Mouse (Mus musculus): ENCODE data around the gene Nipal3. TPM values are rescaled to one million over a fixed set of nuclear protein-coding genes. Genes with fewer than 3 reads are reported as not detected.

Nipal3 gene
- polyA plus RNA-seq, 1 experiment from 2014 or later = 4.3 TPM

- no peak for ATAC-seq (ENCODE audit: low FRiP score, low TSS enrichment)
- peaks cover 10% of the 10 kb centered on the region for H3K4me1 ChIP-seq (ENCODE audit: insufficient read depth, low read length)
- no peaks in the 10 kb centered on the region for H3K36me3 ChIP-seq (ENCODE audit: insufficient read depth, low read length)
- H3K27me3 ChIP-seq (ENCODE audit: insufficient read depth, low read length) = no peaks in the 10 kb centered on the region
- H3K4me2 ChIP-seq (replicated peaks; ENCODE audit: low read depth, low read length) = no peak overlapping the region
- no peak overlapping the region for H3K9ac ChIP-seq (replicated peaks; ENCODE audit: low read length)
- no peak overlapping the region for H3K4me3 ChIP-seq (ENCODE audit: low read length)
- no peaks in the 10 kb centered on the region for H3K9me3 ChIP-seq (ENCODE audit: low read length)
- H3K27ac ChIP-seq (ENCODE audit: low read length) = no peak overlapping the region
- WGBS = 86% methylated on average over 4 of the region's 4 CpGs
Measured at GRCm38 (mm10) chr4:135429383-135429782, 65.5 kb downstream of the Nipal3 start.

GRCm38 (mm10) chr4:135426587-135426986 is 68.3 kb downstream of the Nipal3 start:
- 93% methylated on average over 7 of the region's 7 CpGs for WGBS
- 0 out of 2 replicates have a peak, but pooled peaks cover 5% of the 10 kb centered on the region for H3K36me3 ChIP-seq (ENCODE audit: insufficient read depth, low read length)
- no peaks in the 10 kb centered on the region for H3K9me3 ChIP-seq (ENCODE audit: low read length)

GRCm38 (mm10) chr4:135425625-135426024 is 69.2 kb downstream of the Nipal3 start:
- WGBS = 80% methylated on average over 9 of the region's 9 CpGs
- H3K9ac ChIP-seq (replicated peaks; ENCODE audit: low read length) = no peak overlapping the region

More at GRCm38 (mm10) chr4:135426587-135426986, 68.3 kb downstream of the Nipal3 start:
- no peaks in the 10 kb centered on the region for H3K27me3 ChIP-seq (ENCODE audit: insufficient read depth, low read length)
- ATAC-seq (ENCODE audit: low FRiP score, low TSS enrichment) = no peak
- H3K4me2 ChIP-seq (replicated peaks; ENCODE audit: low read depth, low read length) = no peak overlapping the region
- H3K4me1 ChIP-seq (ENCODE audit: insufficient read depth, low read length) = no peaks in the 10 kb centered on the region
- H3K9ac ChIP-seq (replicated peaks; ENCODE audit: low read length) = no peak overlapping the region
- no peak overlapping the region for H3K4me3 ChIP-seq (ENCODE audit: low read length)
- H3K27ac ChIP-seq (ENCODE audit: low read length) = no peak overlapping the region

GRCm38 (mm10) chr4:135420961-135421360 is 73.9 kb downstream of the Nipal3 start:
- Histone ChIP-seq H3K36me3 (ENCODE audit: insufficient read depth, low read length) (peaks cover 21% of the 10 kb centered on the region), H3K9me3 (ENCODE audit: low read length) (no peaks in the 10 kb centered on the region), H3K4me3 (ENCODE audit: low read length) (no peak overlapping the region), H3K4me2 (replicated peaks; ENCODE audit: low read depth, low read length) (no peak overlapping the region), H3K27me3 (ENCODE audit: insufficient read depth, low read length) (no peaks in the 10 kb centered on the region), H3K27ac (ENCODE audit: low read length) (no peak overlapping the region), H3K9ac (replicated peaks; ENCODE audit: low read length) (no peak overlapping the region), H3K4me1 (ENCODE audit: insufficient read depth, low read length) (no peaks in the 10 kb centered on the region)
- ATAC-seq (ENCODE audit: low FRiP score, low TSS enrichment) = no peak
- 92% methylated on average over 13 of the region's 13 CpGs for WGBS

More at GRCm38 (mm10) chr4:135425625-135426024, 69.2 kb downstream of the Nipal3 start:
- no peaks in the 10 kb centered on the region for H3K9me3 ChIP-seq (ENCODE audit: low read length)
- no peak overlapping the region for H3K4me2 ChIP-seq (replicated peaks; ENCODE audit: low read depth, low read length)
- H3K4me3 ChIP-seq (ENCODE audit: low read length) = no peak overlapping the region
- no peak overlapping the region for H3K27ac ChIP-seq (ENCODE audit: low read length)
- no peaks in the 10 kb centered on the region for H3K4me1 ChIP-seq (ENCODE audit: insufficient read depth, low read length)
- H3K27me3 ChIP-seq (ENCODE audit: insufficient read depth, low read length) = no peaks in the 10 kb centered on the region
- H3K36me3 ChIP-seq (ENCODE audit: insufficient read depth, low read length) = 0 out of 2 replicates have a peak, but pooled peaks cover 5% of the 10 kb centered on the region
- no peak for ATAC-seq (ENCODE audit: low FRiP score, low TSS enrichment)

GRCm38 (mm10) chr4:135420416-135420815 is 74.4 kb downstream of the Nipal3 start:
- H3K4me3 ChIP-seq (ENCODE audit: low read length) = no peak overlapping the region
- 76% methylated on average over 11 of the region's 11 CpGs for WGBS
- H3K9ac ChIP-seq (replicated peaks; ENCODE audit: low read length) = no peak overlapping the region
- H3K27me3 ChIP-seq (ENCODE audit: insufficient read depth, low read length) = no peaks in the 10 kb centered on the region
- no peak overlapping the region for H3K4me2 ChIP-seq (replicated peaks; ENCODE audit: low read depth, low read length)
- H3K4me1 ChIP-seq (ENCODE audit: insufficient read depth, low read length) = no peaks in the 10 kb centered on the region
- H3K36me3 ChIP-seq (ENCODE audit: insufficient read depth, low read length) = peaks cover 21% of the 10 kb centered on the region
- ATAC-seq (ENCODE audit: low FRiP score, low TSS enrichment) = no peak
- H3K9me3 ChIP-seq (ENCODE audit: low read length) = no peaks in the 10 kb centered on the region
- H3K27ac ChIP-seq (ENCODE audit: low read length) = no peak overlapping the region

- 72% methylated on average over 21 of the region's 21 CpGs for WGBS
- ATAC-seq (ENCODE audit: low FRiP score, low TSS enrichment) = no peak
- no peaks in the 10 kb centered on the region for H3K27me3 ChIP-seq (ENCODE audit: insufficient read depth, low read length)
Measured at GRCm38 (mm10) chr4:135419996-135420395, 74.8 kb downstream of the Nipal3 start.

GRCm38 (mm10) chr4:135416367-135416766 is 78.5 kb downstream of the Nipal3 start:
- H3K4me3 ChIP-seq (ENCODE audit: low read length) = no peak overlapping the region
- H3K9me3 ChIP-seq (ENCODE audit: low read length) = no peaks in the 10 kb centered on the region
- no peak overlapping the region for H3K9ac ChIP-seq (replicated peaks; ENCODE audit: low read length)
- no peak for ATAC-seq (ENCODE audit: low FRiP score, low TSS enrichment)
- no peaks in the 10 kb centered on the region for H3K4me1 ChIP-seq (ENCODE audit: insufficient read depth, low read length)
- H3K4me2 ChIP-seq (replicated peaks; ENCODE audit: low read depth, low read length) = no peak overlapping the region
- H3K36me3 ChIP-seq (ENCODE audit: insufficient read depth, low read length) = peaks cover 16% of the 10 kb centered on the region
- WGBS = 89% methylated on average over 21 of the region's 21 CpGs
- H3K27me3 ChIP-seq (ENCODE audit: insufficient read depth, low read length) = no peaks in the 10 kb centered on the region
- no peak overlapping the region for H3K27ac ChIP-seq (ENCODE audit: low read length)

More at GRCm38 (mm10) chr4:135419996-135420395, 74.8 kb downstream of the Nipal3 start:
- peaks cover 21% of the 10 kb centered on the region for H3K36me3 ChIP-seq (ENCODE audit: insufficient read depth, low read length)
- H3K27ac ChIP-seq (ENCODE audit: low read length) = no peak overlapping the region
- H3K4me1 ChIP-seq (ENCODE audit: insufficient read depth, low read length) = no peaks in the 10 kb centered on the region
- H3K9me3 ChIP-seq (ENCODE audit: low read length) = no peaks in the 10 kb centered on the region
- no peak overlapping the region for H3K9ac ChIP-seq (replicated peaks; ENCODE audit: low read length)
- H3K4me2 ChIP-seq (replicated peaks; ENCODE audit: low read depth, low read length) = no peak overlapping the region
- H3K4me3 ChIP-seq (ENCODE audit: low read length) = no peak overlapping the region

- Histone ChIP-seq H3K9me3 (ENCODE audit: low read length) (0 out of 2 replicates have a peak, but pooled peaks cover 3% of the 10 kb centered on the region), H3K27me3 (ENCODE audit: insufficient read depth, low read length) (no peaks in the 10 kb centered on the region), H3K4me1 (ENCODE audit: insufficient read depth, low read length) (no peaks in the 10 kb centered on the region), H3K4me2 (replicated peaks; ENCODE audit: low read depth, low read length) (no peak overlapping the region), H3K4me3 (ENCODE audit: low read length) (no peak overlapping the region), H3K36me3 (ENCODE audit: insufficient read depth, low read length) (peaks cover 11% of the 10 kb centered on the region; the same call in 1 of the 2 replicates), H3K27ac (ENCODE audit: low read length) (no peak overlapping the region), H3K9ac (replicated peaks; ENCODE audit: low read length) (no peak overlapping the region)
- WGBS = 82% methylated on average over 8 of the region's 8 CpGs
- no peak for ATAC-seq (ENCODE audit: low FRiP score, low TSS enrichment)
Measured at GRCm38 (mm10) chr4:135413491-135413890, 81.3 kb downstream of the Nipal3 start.

- Histone ChIP-seq H3K4me2 (replicated peaks; ENCODE audit: low read depth, low read length) (no peak overlapping the region), H3K36me3 (ENCODE audit: insufficient read depth, low read length) (0 out of 2 replicates have a peak, but pooled peaks cover 3% of the 10 kb centered on the region), H3K9me3 (ENCODE audit: low read length) (0 out of 2 replicates have a peak, but pooled peaks cover 3% of the 10 kb centered on the region), H3K4me3 (ENCODE audit: low read length) (no peak overlapping the region), H3K4me1 (ENCODE audit: insufficient read depth, low read length) (no peaks in the 10 kb centered on the region), H3K27ac (ENCODE audit: low read length) (no peak overlapping the region), H3K27me3 (ENCODE audit: insufficient read depth, low read length) (no peaks in the 10 kb centered on the region), H3K9ac (replicated peaks; ENCODE audit: low read length) (no peak overlapping the region)
- ATAC-seq (ENCODE audit: low FRiP score, low TSS enrichment) = no peak
- 37% methylated on average over 4 of the region's 4 CpGs for WGBS
Measured at GRCm38 (mm10) chr4:135411633-135412032, 83.2 kb downstream of the Nipal3 start.

- H3K36me3 ChIP-seq (ENCODE audit: insufficient read depth, low read length) = no peaks in the 10 kb centered on the region
- no peak overlapping the region for H3K4me3 ChIP-seq (ENCODE audit: low read length)
- no peak overlapping the region for H3K9ac ChIP-seq (replicated peaks; ENCODE audit: low read length)
- ATAC-seq (ENCODE audit: low FRiP score, low TSS enrichment) = no peak
- H3K27me3 ChIP-seq (ENCODE audit: insufficient read depth, low read length) = no peaks in the 10 kb centered on the region
- H3K4me1 ChIP-seq (ENCODE audit: insufficient read depth, low read length) = peaks cover 4% of the 10 kb centered on the region; the same call in 1 of the 2 replicates
- 38% methylated on average over 5 of the region's 5 CpGs for WGBS
- H3K4me2 ChIP-seq (replicated peaks; ENCODE audit: low read depth, low read length) = no peak overlapping the region
- no peak overlapping the region for H3K27ac ChIP-seq (ENCODE audit: low read length)
- H3K9me3 ChIP-seq (ENCODE audit: low read length) = 0 out of 2 replicates have a peak, but pooled peaks cover 3% of the 10 kb centered on the region
Measured at GRCm38 (mm10) chr4:135406180-135406579, 88.7 kb downstream of the Nipal3 start.

Measured in kidney, embryonic 16.5 days (tissue).